Mouse (Mus musculus) limb, embryonic 10.5 days (tissue): ENCODE measurements around the gene Rabgap1l. TPM values are rescaled to one million over a fixed set of nuclear protein-coding genes. Genes with fewer than 3 reads are reported as not detected.
A peak's percentile ranks its signal among the peaks of the same experiment; 100 is the strongest.

ENCODE experiments used
- DNase-seq: peaks from one replicate; pipeline ENCODE4 v3.0.0-alpha.2; 2017; ENCODE audit warnings: low spot score
- H3K27ac ChIP-seq: fragments of 300-500 bp; sonication (generic); 2 replicates; pipeline ENCODE4 v1.5.1; 2016; ENCODE audit warnings: mild to moderate bottlenecking
- H3K27me3 ChIP-seq: fragments of 300-500 bp; sonication (generic); 2 replicates; pipeline ENCODE4 v1.6.1; 2016; ENCODE audit warnings: low read depth, mild to moderate bottlenecking; ENCODE audit not compliant: poor library complexity, severe bottlenecking
- H3K36me3 ChIP-seq: fragments of 300-500 bp; sonication (generic); 2 replicates; pipeline ENCODE4 v1.6.1; 2016; ENCODE audit warnings: mild to moderate bottlenecking, moderate library complexity
- H3K4me1 ChIP-seq: fragments of 300-500 bp; sonication (generic); 2 replicates; pipeline ENCODE4 v1.6.1; 2016
- H3K4me3 ChIP-seq: fragments of 300-500 bp; sonication (generic); 2 replicates; pipeline ENCODE4 v1.5.1; 2016; ENCODE audit warnings: mild to moderate bottlenecking, moderate library complexity
- H3K9me3 ChIP-seq: fragments of 300-500 bp; sonication (generic); replicated peaks from 2 replicates; pipeline ENCODE4 v1.6.1; 2016; ENCODE audit warnings: mild to moderate bottlenecking
- WGBS: fragments of 180-500 bp; shearing (Covaris S2); methylation state at CpG from one replicate; pipeline ENCODE4 v1.1.7; 2016; 5-methylcytosine and 5-hydroxymethylcytosine counted together
- polyA plus RNA-seq: library from polyadenylated mRNA; unstranded; fragments of >200 nt; fragmentation: Nextera tagmentation; extraction: Ambion mirVana; gene quantifications from 2 replicates; pipeline ENCODE4 v1.2.1, GENCODE M21; 2016

Rabgap1l gene
- polyA plus RNA-seq, 1 experiment from 2014 or later: 12.5 TPM

- H3K27me3 ChIP-seq: no peaks in the 10 kb centered on the region
- DNase-seq: no peak
- no peak overlapping the region for H3K27ac ChIP-seq
- H3K36me3 ChIP-seq: no peaks in the 10 kb centered on the region
- no peaks in the 10 kb centered on the region for H3K4me1 ChIP-seq
- no peaks in the 10 kb centered on the region for H3K9me3 ChIP-seq
- WGBS: 89% methylated on average over 1 of the region's 1 CpGs
- H3K4me3 ChIP-seq: no peak overlapping the region
These were observed 18.8 kb downstream of the Rabgap1l start for GRCm38 (mm10) chr1:160774166-160774565.

GRCm38 (mm10) chr1:160765565-160765964, 27.4 kb downstream of the Rabgap1l start:
- Histone ChIP-seq H3K9me3 (no peaks in the 10 kb centered on the region), H3K4me3 (no peak overlapping the region), H3K27me3 (no peaks in the 10 kb centered on the region), H3K27ac (no peak overlapping the region), H3K36me3 (no peaks in the 10 kb centered on the region), H3K4me1 (no peaks in the 10 kb centered on the region)
- 83% methylated on average over 2 of the region's 2 CpGs for WGBS
- DNase-seq: no peak

- DNase-seq: peak; percentile 55
- no peak overlapping the region for H3K4me3 ChIP-seq
- no peaks in the 10 kb centered on the region for H3K36me3 ChIP-seq
- no peaks in the 10 kb centered on the region for H3K4me1 ChIP-seq
- H3K9me3 ChIP-seq: no peaks in the 10 kb centered on the region
- 21% methylated on average over 3 of the region's 3 CpGs for WGBS
- no peaks in the 10 kb centered on the region for H3K27me3 ChIP-seq
- no peak overlapping the region for H3K27ac ChIP-seq
These were observed 34.8 kb downstream of the Rabgap1l start for GRCm38 (mm10) chr1:160758243-160758642.

GRCm38 (mm10) chr1:160755359-160755758, 37.7 kb downstream of the Rabgap1l start:
- H3K27me3 ChIP-seq: no peaks in the 10 kb centered on the region

GRCm38 (mm10) chr1:160750629-160751028, 42.4 kb downstream of the Rabgap1l start:
- no peaks in the 10 kb centered on the region for H3K36me3 ChIP-seq
- DNase-seq: no peak
- H3K4me3 ChIP-seq: no peak overlapping the region
- peaks cover 5% of the 10 kb centered on the region for H3K4me1 ChIP-seq
- WGBS: 92% methylated on average over 2 of the region's 2 CpGs
- no peak overlapping the region for H3K27ac ChIP-seq
- no peaks in the 10 kb centered on the region for H3K9me3 ChIP-seq
- no peaks in the 10 kb centered on the region for H3K27me3 ChIP-seq

More at GRCm38 (mm10) chr1:160755359-160755758, 37.7 kb downstream of the Rabgap1l start:
- no peaks in the 10 kb centered on the region for H3K4me1 ChIP-seq
- no peak for DNase-seq
- H3K27ac ChIP-seq: no peak overlapping the region
- H3K9me3 ChIP-seq: no peaks in the 10 kb centered on the region
- H3K4me3 ChIP-seq: no peak overlapping the region
- H3K36me3 ChIP-seq: no peaks in the 10 kb centered on the region

GRCm38 (mm10) chr1:160746786-160747185, 46.2 kb downstream of the Rabgap1l start:
- Histone ChIP-seq H3K4me1 (peaks cover 5% of the 10 kb centered on the region), H3K9me3 (no peaks in the 10 kb centered on the region), H3K36me3 (no peaks in the 10 kb centered on the region), H3K4me3 (no peak overlapping the region), H3K27me3 (no peaks in the 10 kb centered on the region), H3K27ac (no peak overlapping the region)
- 37% methylated on average over 7 of the region's 7 CpGs for WGBS
- no peak for DNase-seq

GRCm38 (mm10) chr1:160745238-160745930, 47.6 kb downstream of the Rabgap1l start:
- Histone ChIP-seq H3K4me3 (no peak overlapping the region), H3K9me3 (no peaks in the 10 kb centered on the region), H3K4me1 (peaks cover 5% of the 10 kb centered on the region), H3K36me3 (no peaks in the 10 kb centered on the region), H3K27me3 (no peaks in the 10 kb centered on the region), H3K27ac (no peak overlapping the region)
- DNase-seq: no peak
- 87% methylated on average over 7 of the region's 7 CpGs for WGBS

GRCm38 (mm10) chr1:160744009-160744408, 49.0 kb downstream of the Rabgap1l start:
- WGBS: 56% methylated on average over 3 of the region's 3 CpGs
- H3K9me3 ChIP-seq: no peaks in the 10 kb centered on the region
- H3K4me1 ChIP-seq: peaks cover 5% of the 10 kb centered on the region
- H3K27me3 ChIP-seq: no peaks in the 10 kb centered on the region
- no peak overlapping the region for H3K4me3 ChIP-seq
- DNase-seq: no peak
- no peak overlapping the region for H3K27ac ChIP-seq
- no peaks in the 10 kb centered on the region for H3K36me3 ChIP-seq

GRCm38 (mm10) chr1:160743229-160743628, 49.8 kb downstream of the Rabgap1l start:
- no peak overlapping the region for H3K27ac ChIP-seq
- DNase-seq: no peak
- 9% methylated on average over 2 of the region's 2 CpGs for WGBS
- H3K9me3 ChIP-seq: no peaks in the 10 kb centered on the region
- H3K27me3 ChIP-seq: no peaks in the 10 kb centered on the region
- peaks cover 5% of the 10 kb centered on the region for H3K4me1 ChIP-seq
- no peak overlapping the region for H3K4me3 ChIP-seq
- H3K36me3 ChIP-seq: no peaks in the 10 kb centered on the region

- H3K36me3 ChIP-seq: no peaks in the 10 kb centered on the region
- no peak overlapping the region for H3K27ac ChIP-seq
- H3K4me1 ChIP-seq: no peaks in the 10 kb centered on the region
- H3K9me3 ChIP-seq: no peaks in the 10 kb centered on the region
- no peaks in the 10 kb centered on the region for H3K27me3 ChIP-seq
- no peak overlapping the region for H3K4me3 ChIP-seq
- 80% methylated on average over 2 of the region's 2 CpGs for WGBS
- no peak for DNase-seq
These were observed 52.4 kb downstream of the Rabgap1l start for GRCm38 (mm10) chr1:160740650-160741049.

GRCm38 (mm10) chr1:160734743-160735142, 58.3 kb downstream of the Rabgap1l start:
- Histone ChIP-seq H3K36me3 (no peaks in the 10 kb centered on the region), H3K4me3 (no peak overlapping the region), H3K27me3 (no peaks in the 10 kb centered on the region), H3K27ac (no peak overlapping the region), H3K4me1 (no peaks in the 10 kb centered on the region), H3K9me3 (no peaks in the 10 kb centered on the region)
- no peak for DNase-seq
- WGBS: 86% methylated on average over 2 of the region's 2 CpGs

GRCm38 (mm10) chr1:160729944-160730343, 63.1 kb downstream of the Rabgap1l start:
- WGBS: 85% methylated on average over 4 of the region's 4 CpGs
- no peak overlapping the region for H3K27ac ChIP-seq

GRCm38 (mm10) chr1:160717742-160718141, 75.3 kb downstream of the Rabgap1l start:
- no peak for DNase-seq
- no peaks in the 10 kb centered on the region for H3K36me3 ChIP-seq
- no peak overlapping the region for H3K27ac ChIP-seq
- no peaks in the 10 kb centered on the region for H3K4me1 ChIP-seq
- WGBS: 19% methylated on average over 3 of the region's 3 CpGs
- H3K9me3 ChIP-seq: no peaks in the 10 kb centered on the region
- H3K4me3 ChIP-seq: no peak overlapping the region
- H3K27me3 ChIP-seq: no peaks in the 10 kb centered on the region

More at GRCm38 (mm10) chr1:160729944-160730343, 63.1 kb downstream of the Rabgap1l start:
- Histone ChIP-seq H3K9me3 (no peaks in the 10 kb centered on the region), H3K36me3 (no peaks in the 10 kb centered on the region), H3K4me3 (no peak overlapping the region), H3K27me3 (no peaks in the 10 kb centered on the region), H3K4me1 (no peaks in the 10 kb centered on the region)
- DNase-seq: no peak

- DNase-seq: no peak
- H3K9me3 ChIP-seq: no peaks in the 10 kb centered on the region
- no peaks in the 10 kb centered on the region for H3K4me1 ChIP-seq
- H3K4me3 ChIP-seq: no peak overlapping the region
- H3K27ac ChIP-seq: no peak overlapping the region
- H3K36me3 ChIP-seq: no peaks in the 10 kb centered on the region
- no peaks in the 10 kb centered on the region for H3K27me3 ChIP-seq
These were observed 78.3 kb downstream of the Rabgap1l start for GRCm38 (mm10) chr1:160714685-160715084.
